Mouse (Mus musculus) ZHBTc4 (cell line): ENCODE results near the gene Gm973.
A peak's percentile ranks its signal among the peaks of the same experiment; 100 is the strongest.

Source experiments
- DNase-seq: peaks from one replicate; pipeline ENCODE4 v3.0.0-alpha.2; 2011; ENCODE audit warnings: low read depth, low spot score

Gm973 gene

GRCm38 (mm10) chr1:59580880-59581279 is 64.8 kb downstream of the Gm973 start:
- no peak for DNase-seq

- DNase-seq: peak; percentile 86
These were observed 68.8 kb downstream of the Gm973 start for GRCm38 (mm10) chr1:59584656-59585410.

DNA sequence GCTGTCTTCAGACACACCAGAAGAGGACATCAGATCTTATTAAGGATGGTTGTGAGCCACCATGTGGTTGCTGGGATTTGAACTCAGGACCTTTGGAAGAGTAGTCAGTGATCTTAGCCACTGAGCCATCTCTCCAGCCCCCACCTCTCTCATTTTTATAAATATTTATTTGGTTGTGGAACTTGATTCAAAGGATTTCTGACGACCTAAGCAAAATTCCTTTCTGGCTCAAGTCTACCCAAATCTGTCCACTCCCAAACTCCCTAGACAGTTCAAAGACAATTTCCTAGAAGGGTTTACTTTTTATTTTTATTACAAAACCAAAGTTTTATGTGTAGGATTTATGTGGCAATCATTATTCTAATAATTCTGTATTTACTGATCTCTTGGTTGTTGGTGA is 73.2 kb downstream of the Gm973 start:
- no peak for DNase-seq

DNA sequence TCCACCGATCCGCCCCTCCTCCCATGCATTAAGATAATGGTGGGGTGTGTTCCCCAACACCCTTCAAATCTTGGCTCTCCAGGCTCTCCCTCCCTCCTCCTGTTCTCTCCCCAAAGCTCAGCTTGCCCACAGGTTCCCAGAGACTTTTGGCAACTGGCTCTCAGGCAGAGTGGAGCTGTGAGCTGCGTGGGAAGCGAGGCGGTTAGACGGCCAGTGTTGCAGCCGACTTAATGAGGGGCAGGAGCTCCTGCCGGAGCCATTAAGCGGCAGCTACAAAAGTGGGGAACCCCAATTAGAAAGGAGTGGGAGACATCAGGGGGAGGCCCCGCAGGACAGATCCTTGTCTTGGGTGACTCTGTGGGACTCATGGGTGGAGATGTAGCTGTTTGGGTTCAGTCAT is 76.3 kb downstream of the Gm973 start:
- no peak for DNase-seq

- no peak for DNase-seq
These were observed 76.8 kb downstream of the Gm973 start for GRCm38 (mm10) chr1:59592876-59593275.

DNA sequence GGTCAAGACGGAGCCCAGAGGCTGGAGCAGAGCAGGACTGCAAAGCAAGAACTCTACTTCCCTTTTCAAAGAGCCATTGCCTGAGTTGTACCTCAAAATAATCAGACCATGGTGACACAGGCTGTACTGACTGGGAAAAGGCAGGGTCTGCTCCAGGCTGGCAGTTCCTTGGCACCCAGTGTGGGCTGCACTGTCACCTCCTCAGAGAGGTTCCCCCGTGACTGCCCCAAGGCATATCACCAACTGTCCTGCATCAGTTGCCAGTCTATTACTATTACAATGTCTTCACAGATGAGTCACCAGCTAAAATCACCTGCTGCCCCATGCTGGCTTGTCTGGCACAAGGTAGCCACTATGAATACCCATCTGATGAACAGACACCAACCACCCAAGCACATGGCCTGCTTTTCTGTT is 77.6 kb downstream of the Gm973 start:
- no peak for DNase-seq

GRCm38 (mm10) chr1:59594586-59595266 is 78.7 kb downstream of the Gm973 start:
- DNase-seq: no peak

- DNase-seq: no peak
These were observed 79.5 kb downstream of the Gm973 start for GRCm38 (mm10) chr1:59595609-59596008.

- no peak for DNase-seq
These were observed 86.7 kb downstream of the Gm973 start for GRCm38 (mm10) chr1:59602531-59603416.

- DNase-seq: no peak
These were observed 87.3 kb downstream of the Gm973 start for GRCm38 (mm10) chr1:59603417-59603712.

DNA sequence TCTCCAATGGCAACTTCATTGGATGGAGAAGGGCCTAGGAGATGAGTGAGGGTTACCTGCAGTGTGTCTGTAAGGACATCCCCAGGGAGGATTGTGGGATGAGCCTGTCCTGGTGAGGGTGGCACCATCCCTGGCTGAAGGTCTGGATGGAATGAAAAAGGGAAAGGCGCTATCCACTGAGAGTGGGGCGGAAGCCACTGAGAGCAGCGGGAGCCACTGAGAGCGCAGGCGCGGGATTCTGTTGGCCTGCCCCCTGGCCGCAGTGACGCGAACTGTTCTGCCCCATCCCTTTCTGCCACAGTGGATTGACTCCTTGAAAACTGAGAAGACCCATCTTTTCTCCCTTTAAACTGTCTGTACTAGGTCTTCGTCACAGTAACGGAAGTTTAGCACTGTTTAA is 87.8 kb downstream of the Gm973 start:
- DNase-seq: peak; percentile 88

GRCm38 (mm10) chr1:59606479-59606878 is 90.4 kb downstream of the Gm973 start:
- peak; percentile 83 for DNase-seq

- DNase-seq: peak; percentile 54
These were observed 91.0 kb downstream of the Gm973 start for GRCm38 (mm10) chr1:59607071-59607470.

DNA sequence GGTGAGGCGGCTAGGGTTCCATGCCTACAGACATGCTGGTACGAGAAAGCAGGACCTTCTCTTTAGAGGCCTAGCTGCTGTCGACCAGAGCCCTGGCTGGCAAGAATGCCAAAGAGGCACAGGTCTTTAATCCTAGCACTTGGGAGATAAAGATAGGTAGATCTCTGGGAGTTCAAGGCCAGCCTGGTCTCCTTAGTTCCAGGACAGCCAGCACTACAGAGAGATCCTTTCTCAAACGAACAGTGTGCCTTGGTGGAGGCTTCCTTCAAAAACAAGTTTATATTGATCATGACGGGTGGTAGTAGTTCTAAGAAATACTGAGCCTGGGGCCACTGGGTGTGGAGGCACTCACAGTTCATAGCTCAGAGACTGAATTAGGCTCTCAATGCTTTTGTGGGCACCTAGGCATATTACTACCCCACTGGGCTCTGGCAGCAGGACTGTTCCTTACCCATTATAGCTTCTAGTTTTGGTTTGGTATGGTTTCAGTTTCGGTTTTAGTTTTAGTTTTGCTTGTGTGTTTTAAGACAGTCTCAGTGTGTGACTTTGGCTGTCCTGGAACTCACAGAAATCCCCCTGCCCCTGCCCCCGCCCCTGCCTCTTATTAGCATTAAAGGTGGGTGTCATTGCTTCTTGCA is 92.2 kb downstream of the Gm973 start:
- no peak for DNase-seq

DNA sequence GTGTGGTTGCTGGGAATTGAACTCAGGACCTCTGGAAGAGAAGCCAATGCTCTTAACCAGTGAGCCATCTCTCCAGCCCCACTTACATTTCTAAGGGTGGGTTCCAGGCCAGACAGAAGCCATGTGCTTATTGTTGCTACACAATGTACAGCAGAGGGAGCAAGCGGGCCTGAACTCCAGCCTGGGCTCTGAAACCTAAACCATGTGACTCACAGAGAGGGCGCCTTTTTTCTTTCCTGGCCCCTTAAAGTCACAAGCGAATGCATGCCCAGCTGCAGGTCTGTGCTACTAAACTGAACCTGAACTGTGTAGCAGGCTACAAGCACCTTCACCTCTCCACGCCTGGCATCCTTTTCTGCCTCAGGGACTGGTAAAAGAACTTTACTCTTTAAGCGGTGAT is 92.9 kb downstream of the Gm973 start:
- DNase-seq: peak; percentile 83

- peak; percentile 87 for DNase-seq
These were observed 93.4 kb downstream of the Gm973 start for GRCm38 (mm10) chr1:59609458-59609857.

DNA sequence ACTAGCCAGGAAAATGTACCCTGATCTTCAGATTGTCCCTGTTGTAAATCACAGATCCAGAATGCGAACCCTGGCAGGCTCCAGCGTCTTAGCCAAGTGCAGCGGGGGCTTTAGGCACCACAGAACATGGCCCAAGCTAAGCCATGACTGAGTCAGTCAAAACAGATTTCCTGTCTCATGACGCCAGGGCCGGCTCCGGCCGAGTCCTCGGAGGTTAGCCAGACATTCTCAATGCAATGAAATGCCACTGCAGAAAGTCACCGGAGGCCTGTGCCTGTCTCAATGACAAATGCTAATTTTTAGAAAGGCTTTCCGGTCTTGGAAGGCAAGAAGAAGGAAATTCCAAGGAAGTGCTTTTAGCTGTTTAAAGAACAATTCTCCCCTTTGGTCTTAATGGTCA is 93.8 kb downstream of the Gm973 start:
- DNase-seq: peak; percentile 34

- peak; percentile 82 for DNase-seq
These were observed 94.9 kb downstream of the Gm973 start for GRCm38 (mm10) chr1:59610929-59611328.

- peak; percentile 97 for DNase-seq
These were observed 97.7 kb downstream of the Gm973 start for GRCm38 (mm10) chr1:59613795-59614194.

DNA sequence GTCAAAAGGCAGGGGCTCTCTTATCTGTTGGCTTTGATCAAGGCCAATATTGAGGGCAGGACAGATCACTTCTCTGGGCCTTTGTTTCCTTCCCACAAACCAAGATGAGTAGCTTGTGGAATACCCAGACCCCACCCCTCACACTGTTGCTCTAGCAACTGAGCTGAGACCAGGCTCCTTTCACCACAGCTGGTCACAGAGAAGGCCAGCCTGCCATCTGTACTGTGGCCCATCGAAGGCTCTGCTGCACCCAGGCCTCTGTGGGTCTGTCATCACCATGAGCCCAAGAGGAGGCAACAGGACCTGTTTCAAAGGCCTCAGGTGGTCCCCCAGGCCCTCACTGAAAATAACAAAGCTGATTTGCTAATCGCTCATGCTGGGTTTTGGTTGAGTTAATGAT is 99.0 kb downstream of the Gm973 start:
- DNase-seq: no peak

DNA sequence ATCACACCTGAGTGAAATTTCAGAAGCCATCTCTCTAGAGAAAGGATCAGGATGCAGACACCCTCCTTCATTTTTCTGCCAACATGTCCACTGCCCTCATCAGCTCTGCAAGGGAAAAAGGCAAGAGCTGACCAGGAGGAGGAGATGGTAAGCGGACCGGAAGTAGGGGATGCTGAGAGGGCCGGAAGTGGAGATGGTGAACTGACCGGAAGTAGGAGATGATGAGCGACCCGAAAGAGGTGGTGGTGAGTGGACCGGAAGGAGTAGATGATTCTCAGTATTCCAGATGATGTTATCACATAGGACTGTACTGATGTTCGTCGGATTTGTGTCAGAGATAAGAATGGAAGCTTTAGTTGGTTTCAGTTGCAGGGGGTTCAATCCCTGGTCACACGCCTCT is 103.1 kb downstream of the Gm973 start:
- no peak for DNase-seq
